Mouse (Mus musculus) retina, postnatal 7 days (tissue): ENCODE data around the gene Vps13d.

Experiments used
- DNase-seq: peaks from one replicate; pipeline ENCODE4 v3.0.0-alpha.2; 2012; ENCODE audit warnings: low read depth, low spot score

Gene Vps13d

GRCm38 (mm10) chr4:145037006-145037405 lies 157.8 kb downstream of the Vps13d start:
- DNase-seq: no peak

GRCm38 (mm10) chr4:145035450-145035849 lies 159.4 kb downstream of the Vps13d start:
- DNase-seq: no peak

- DNase-seq: no peak
Measured at GRCm38 (mm10) chr4:145034506-145035243, 160.1 kb downstream of the Vps13d start.

GRCm38 (mm10) chr4:145033392-145033791 lies 161.4 kb downstream of the Vps13d start:
- no peak for DNase-seq

GRCm38 (mm10) chr4:145032637-145033036 lies 162.2 kb downstream of the Vps13d start:
- DNase-seq: no peak

GRCm38 (mm10) chr4:145031510-145031909 lies 163.3 kb downstream of the Vps13d start:
- no peak for DNase-seq

- DNase-seq: no peak
Measured at GRCm38 (mm10) chr4:145026449-145026851, 168.4 kb downstream of the Vps13d start.

GRCm38 (mm10) chr4:145025409-145025762 lies 169.4 kb downstream of the Vps13d start:
- DNase-seq: no peak

- DNase-seq: no peak
Measured at GRCm38 (mm10) chr4:145024694-145025408, 170.0 kb downstream of the Vps13d start.

- DNase-seq: no peak
Measured at GRCm38 (mm10) chr4:145023911-145024310, 170.9 kb downstream of the Vps13d start.

GRCm38 (mm10) chr4:145022815-145023214 lies 172.0 kb downstream of the Vps13d start:
- DNase-seq: no peak

GRCm38 (mm10) chr4:145022211-145022610 lies 172.6 kb downstream of the Vps13d start:
- no peak for DNase-seq

- no peak for DNase-seq
Measured at GRCm38 (mm10) chr4:145020383-145020782, 174.4 kb downstream of the Vps13d start.

- no peak for DNase-seq
Measured at GRCm38 (mm10) chr4:145019121-145019714, 175.6 kb downstream of the Vps13d start.

GRCm38 (mm10) chr4:145017745-145018144 lies 177.1 kb downstream of the Vps13d start:
- no peak for DNase-seq

GRCm38 (mm10) chr4:145016669-145017068 lies 178.1 kb downstream of the Vps13d start:
- no peak for DNase-seq

GRCm38 (mm10) chr4:145014632-145014960 lies 180.2 kb downstream of the Vps13d start:
- DNase-seq: no peak

- DNase-seq: no peak
Measured at GRCm38 (mm10) chr4:145013760-145014631, 180.8 kb downstream of the Vps13d start.

- DNase-seq: no peak
Measured at GRCm38 (mm10) chr4:145013187-145013586, 181.6 kb downstream of the Vps13d start.

GRCm38 (mm10) chr4:145011156-145011555 lies 183.6 kb downstream of the Vps13d start:
- no peak for DNase-seq

- no peak for DNase-seq
Measured at GRCm38 (mm10) chr4:145009934-145010333, 184.9 kb downstream of the Vps13d start.

- DNase-seq: no peak
Measured at GRCm38 (mm10) chr4:145009437-145009836, 185.4 kb downstream of the Vps13d start.
